Mouse (Mus musculus) urinary bladder, adult 2 months (tissue): ENCODE measurements around the gene Zscan29. TPM values are rescaled to one million over a fixed set of nuclear protein-coding genes. Genes with fewer than 3 reads are reported as not detected.
"Not testable (repeated sequence)": the region's sequence is repeated elsewhere in the genome, so short reads cannot be mapped to it uniquely, and the experiment has no call there.

Source experiments
- DNase-seq: peaks from one replicate; pipeline ENCODE4 v3.0.0; 2022; ENCODE audit warnings: low spot score
- polyA plus RNA-seq: library from polyadenylated mRNA; depleted of rRNA; stranded (reverse); fragments of >200 nt; gene quantifications from 2 replicates; pipeline ENCODE4 v1.2.3, GENCODE M21; 2012; rRNA removed

Gene Zscan29
- polyA plus RNA-seq, 1 experiment, result 6.6 TPM

- no peak for DNase-seq
Measured at GRCm38 (mm10) chr2:121137371-121137770, 33.6 kb downstream of the Zscan29 start.

- DNase-seq, result no peak
Measured at GRCm38 (mm10) chr2:121132822-121133221, 38.1 kb downstream of the Zscan29 start.

- DNase-seq, result no peak
Measured at GRCm38 (mm10) chr2:121128865-121129620, 41.9 kb downstream of the Zscan29 start.

- no peak for DNase-seq
Measured at GRCm38 (mm10) chr2:121127536-121127935, 43.4 kb downstream of the Zscan29 start.

GRCm38 (mm10) chr2:121126302-121126701 is 44.6 kb downstream of the Zscan29 start:
- not testable (repeated sequence) for DNase-seq

- no peak for DNase-seq
Measured at GRCm38 (mm10) chr2:121119260-121119659, 51.7 kb downstream of the Zscan29 start.

GRCm38 (mm10) chr2:121115418-121115817 is 55.5 kb downstream of the Zscan29 start:
- DNase-seq, result no peak

GRCm38 (mm10) chr2:121109695-121110094 is 61.2 kb downstream of the Zscan29 start, which contains the start of gene Tgm7:
Gene Tgm7, minus strand, starts transcription at chr2:121109795.
- no peak for DNase-seq

Other genes with a start within 250 kb of the Zscan29 start
- gene Ubr1, start 200.4 kb downstream of the Zscan29 start, polyA plus RNA-seq, result 12.7 and 15.8 TPM in 2 replicates
- 9.1 and 12.1 TPM in 2 replicates for gene Tmem62, start 194.1 kb downstream of the Zscan29 start, polyA plus RNA-seq
- 61.7 and 71.0 TPM in 2 replicates for gene Ccndbp1, start 162.7 kb downstream of the Zscan29 start, polyA plus RNA-seq
- 0.22 and 0.38 TPM in 2 replicates for gene Epb42, start 134.1 kb downstream of the Zscan29 start, polyA plus RNA-seq
- 2.1 and 3.3 TPM in 2 replicates for gene Tgm5, start 85.3 kb downstream of the Zscan29 start, polyA plus RNA-seq
- 0.47 and 0.88 TPM in 2 replicates for gene Tgm7, start 61.3 kb downstream of the Zscan29 start, polyA plus RNA-seq
- 10.2 and 12.4 TPM in 2 replicates for gene Adal, start 30.7 kb downstream of the Zscan29 start, polyA plus RNA-seq
- 7.9 and 8.9 TPM in 2 replicates for gene Lcmt2, start 30.5 kb downstream of the Zscan29 start, polyA plus RNA-seq
- gene Tubgcp4, start 471 bp downstream of the Zscan29 start, polyA plus RNA-seq, result 25.1 and 34.3 TPM in 2 replicates
- gene Trp53bp1, start 100.3 kb upstream of the Zscan29 start, polyA plus RNA-seq, result 41.6 and 41.7 TPM in 2 replicates
- gene Map1a, start 118.5 kb upstream of the Zscan29 start, polyA plus RNA-seq, result 7.5 and 15.9 TPM in 2 replicates
- gene Ppip5k1, start 184.3 kb upstream of the Zscan29 start, polyA plus RNA-seq, result 25.3 and 27.1 TPM in 2 replicates
- gene Ckmt1, start 186.6 kb upstream of the Zscan29 start, polyA plus RNA-seq, result 64.1 and 65.3 TPM in 2 replicates
- 0.10 and 0.14 TPM in 2 replicates for gene Strc, start 216.0 kb upstream of the Zscan29 start, polyA plus RNA-seq
- 173 and 200 TPM in 2 replicates for gene Pdia3, start 242.7 kb upstream of the Zscan29 start, polyA plus RNA-seq
- gene Catsper2, start 242.7 kb upstream of the Zscan29 start, polyA plus RNA-seq, result 2.2 and 2.7 TPM in 2 replicates